ENCODE assay signal across 15 mouse cellular contexts in the genomic region with DNA sequence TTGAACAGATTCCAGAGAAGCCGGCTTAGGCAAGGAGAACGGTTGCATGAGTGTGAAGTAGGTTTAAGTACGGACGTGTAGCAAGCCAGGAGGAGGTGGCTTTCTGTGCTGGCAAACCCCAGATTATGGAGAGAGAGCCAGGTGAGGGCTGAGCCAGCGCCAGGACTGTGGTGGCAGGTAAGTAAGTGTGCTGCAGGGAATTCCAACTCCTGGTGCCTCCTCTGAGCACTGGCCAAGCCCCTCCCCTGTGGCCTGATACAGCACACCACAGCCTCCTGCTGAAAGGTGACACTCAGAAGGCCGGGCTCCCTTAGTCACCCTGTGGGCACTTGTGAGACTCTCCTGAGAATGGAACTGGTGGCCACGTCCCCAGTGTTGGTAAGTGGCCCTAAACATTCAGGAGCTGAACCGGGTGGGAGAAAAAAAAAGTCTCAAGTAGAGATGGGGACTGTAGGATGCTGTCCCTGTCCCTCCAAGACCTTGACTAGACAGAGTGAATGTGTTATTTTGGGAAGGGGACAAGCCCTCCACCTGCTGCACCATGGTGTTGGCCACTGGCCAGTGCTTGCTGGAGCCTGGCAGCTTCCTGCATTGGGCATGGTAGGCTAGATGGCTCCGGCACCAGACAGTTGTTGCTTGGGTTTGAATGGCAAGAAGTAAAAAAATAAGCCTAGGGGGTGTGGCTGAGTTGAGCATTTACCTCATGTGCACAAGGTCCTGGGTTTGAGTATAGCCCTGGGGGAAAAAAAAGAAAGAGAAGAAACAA. TPM values are rescaled to one million over a fixed set of nuclear protein-coding genes. Genes with fewer than 3 reads are reported as not detected.
DNase-seq lines count a peak whose midpoint lies in the region; ATAC-seq lines count a peak whose summit lies in the region.
"Had no signal": no experiment of that assay in that cellular context is flagged by ENCODE, and none has a peak within 500 bp of the region (broad histone marks: within the 10 kb centered on the region; RNA-seq: fewer than 3 reads in every experiment).

No protein-coding gene starts in this region.

- no peak overlapping the region for H3K9ac ChIP-seq in stomach, embryonic 15.5 days
- no peak overlapping the region for H3K9ac ChIP-seq in hindbrain, embryonic 13.5 days
- H3K9ac ChIP-seq: embryonic facial prominence, embryonic 15.5 days; liver, embryonic 13.5 days; midbrain, embryonic 15.5 days had no signal

- H3K27ac ChIP-seq in stomach, embryonic 15.5 days: no peak overlapping the region
- H3K27ac ChIP-seq in hindbrain, embryonic 13.5 days: no peak overlapping the region
- H3K27ac ChIP-seq in hindbrain, embryonic 10.5 days: no peak overlapping the region; the same call in 1 of the 2 replicates
- H3K27ac ChIP-seq: embryonic facial prominence, embryonic 15.5 days; liver, embryonic 13.5 days; midbrain, embryonic 15.5 days had no signal

- H3K36me3 ChIP-seq in stomach, embryonic 15.5 days: no peaks in the 10 kb centered on the region
- no peaks in the 10 kb centered on the region for H3K36me3 ChIP-seq in hindbrain, embryonic 13.5 days
- H3K36me3 ChIP-seq in hindbrain, embryonic 10.5 days: no peaks in the 10 kb centered on the region
- H3K36me3 ChIP-seq: embryonic facial prominence, embryonic 15.5 days; liver, embryonic 13.5 days; midbrain, embryonic 15.5 days had no signal

- H3K4me1 ChIP-seq in stomach, embryonic 15.5 days: 0 out of 2 replicates have a peak, but pooled peaks cover 4% of the 10 kb centered on the region
- no peaks in the 10 kb centered on the region for H3K4me1 ChIP-seq in hindbrain, embryonic 13.5 days (replicated peaks)
- H3K4me1 ChIP-seq in hindbrain, embryonic 10.5 days (replicated peaks): peaks cover 13% of the 10 kb centered on the region; the same call in 1 of the 2 replicates
- H3K4me1 ChIP-seq: embryonic facial prominence, embryonic 15.5 days; midbrain, embryonic 15.5 days had no signal

- ATAC-seq in stomach, embryonic 15.5 days (ENCODE audit: insufficient read depth, low FRiP score, low read depth): peak; percentile 68
- ATAC-seq in hindbrain, embryonic 13.5 days (ENCODE audit: low FRiP score): no peak
- ATAC-seq: hindbrain, embryonic 16.5 days; midbrain, embryonic 15.5 days had no signal

- no peak overlapping the region for H3K4me3 ChIP-seq in stomach, embryonic 15.5 days (replicated peaks)
- H3K4me3 ChIP-seq in hindbrain, embryonic 13.5 days: no peak overlapping the region
- no peak overlapping the region for H3K4me3 ChIP-seq in hindbrain, embryonic 10.5 days
- H3K4me3 ChIP-seq: embryonic facial prominence, embryonic 15.5 days; liver, embryonic 13.5 days; midbrain, embryonic 15.5 days had no signal

- H3K9me3 ChIP-seq in stomach, embryonic 15.5 days: no peaks in the 10 kb centered on the region
- H3K9me3 ChIP-seq in hindbrain, embryonic 13.5 days: no peaks in the 10 kb centered on the region
- no peaks in the 10 kb centered on the region for H3K9me3 ChIP-seq in hindbrain, embryonic 10.5 days
- H3K9me3 ChIP-seq: embryonic facial prominence, embryonic 15.5 days; liver, embryonic 13.5 days; midbrain, embryonic 15.5 days had no signal

- H3K4me2 ChIP-seq in stomach, embryonic 15.5 days: no peak overlapping the region
- H3K4me2 ChIP-seq in hindbrain, embryonic 13.5 days: no peak overlapping the region
- H3K4me2 ChIP-seq: embryonic facial prominence, embryonic 15.5 days; liver, embryonic 13.5 days; midbrain, embryonic 15.5 days had no signal

- WGBS in stomach, embryonic 15.5 days: 52% methylated on average over 9 of the region's 9 CpGs
- 65% methylated on average over 9 of the region's 9 CpGs for WGBS in hindbrain, embryonic 13.5 days
- 64% methylated on average over 9 of the region's 9 CpGs for WGBS in hindbrain, embryonic 10.5 days

- H3K27me3 ChIP-seq in stomach, embryonic 15.5 days (replicated peaks): no peaks in the 10 kb centered on the region
- 0 out of 2 replicates have a peak, but pooled peaks cover 5% of the 10 kb centered on the region for H3K27me3 ChIP-seq in hindbrain, embryonic 13.5 days
- H3K27me3 ChIP-seq in hindbrain, embryonic 10.5 days (ENCODE audit: insufficient read depth, poor library complexity, severe bottlenecking): no peaks in the 10 kb centered on the region
- H3K27me3 ChIP-seq: embryonic facial prominence, embryonic 15.5 days; liver, embryonic 13.5 days; midbrain, embryonic 15.5 days had no signal

- intact Hi-C loops in left cerebral cortex, postnatal 4 days (cut with DNase I): no loop called here

- peak; percentile 67 for DNase-seq in adrenal gland, postnatal 10 days
- DNase-seq in adrenal gland, adult 18-20 months (ENCODE audit: low spot score in 2 of 2): no peak
- DNase-seq in left cerebral cortex, postnatal 4 days: peak; percentile 64
- DNase-seq in left cerebral cortex, adult 8-10 months (ENCODE audit: low spot score in 2 of 2): no peak
- peak; percentile 56 for DNase-seq in kidney, postnatal 10 days
- DNase-seq in hindbrain, embryonic 10.5 days (ENCODE audit: low spot score): no peak
- DNase-seq: cerebellum, adult 9-10 months; layer of hippocampus, postnatal 36 days; liver, embryonic 13.5 days; spleen, adult 18-20 months had no signal

RNA-seq across cellular contexts. Expression of a gene that starts 9.0 kb away (rescaled TPM):
- 100 to 1,000 TPM; 113 to 138 TPM for total RNA-seq in adrenal gland, postnatal 10 days (2021)
- total RNA-seq in adrenal gland, adult 18-20 months (2021): 100 to 1,000 TPM; 130 to 232 TPM
- 1 to 10 TPM; 2.4 to 3.8 TPM for total RNA-seq in left cerebral cortex, postnatal 4 days (2021)
- 1 to 10 TPM; 5.5 to 7.8 (median 6.4) TPM for total RNA-seq in left cerebral cortex, adult 8-10 months (2022)
- polyA plus RNA-seq in stomach, embryonic 15.5 days (2015; fragmentation: Nextera tagmentation; extraction: Ambion mirVana): 2.1 and 2.2 TPM in 2 replicates
- polyA plus RNA-seq in hindbrain, embryonic 13.5 days (2015; fragmentation: Nextera tagmentation; extraction: Ambion mirVana): 1.9 and 3.2 TPM in 2 replicates
- 1.8 TPM in 2 replicates for polyA plus RNA-seq in hindbrain, embryonic 10.5 days (2016; fragmentation: Nextera tagmentation; extraction: Ambion mirVana)

RNA-seq across cellular contexts. Expression of a gene that starts 25.2 kb away (rescaled TPM):
- total RNA-seq in adrenal gland, postnatal 10 days (2021): 10 to 100 TPM; 11.4 to 13.3 TPM
- 1 to 10 TPM; 2.8 to 4.1 TPM for total RNA-seq in adrenal gland, adult 18-20 months (2021)
- total RNA-seq in left cerebral cortex, postnatal 4 days (2021): 1 to 10 TPM; 5.6 to 6.0 TPM
- 1 to 10 TPM; 2.1 to 3.7 (median 3.2) TPM for total RNA-seq in left cerebral cortex, adult 8-10 months (2022)
- 42.9 and 46.7 TPM in 2 replicates for polyA plus RNA-seq in stomach, embryonic 15.5 days (2015; fragmentation: Nextera tagmentation; extraction: Ambion mirVana)
- polyA plus RNA-seq in hindbrain, embryonic 13.5 days (2015; fragmentation: Nextera tagmentation; extraction: Ambion mirVana): 10.4 and 11.1 TPM in 2 replicates
- polyA plus RNA-seq in hindbrain, embryonic 10.5 days (2016; fragmentation: Nextera tagmentation; extraction: Ambion mirVana): 41.9 and 60.8 TPM in 2 replicates

RNA-seq across cellular contexts. Expression of a gene that starts 27.3 kb away (rescaled TPM):
- 1 to 10 TPM; 6.3 to 8.6 TPM for total RNA-seq in adrenal gland, postnatal 10 days (2021)
- 1 to 10 TPM; 6.3 to 8.1 TPM for total RNA-seq in adrenal gland, adult 18-20 months (2021)
- 1 to 10 TPM; 6.2 to 6.9 TPM for total RNA-seq in left cerebral cortex, postnatal 4 days (2021)
- 1 to 10 TPM; 4.7 to 9.3 (median 5.9) TPM for total RNA-seq in left cerebral cortex, adult 8-10 months (2022)
- 9.3 and 13.3 TPM in 2 replicates for polyA plus RNA-seq in stomach, embryonic 15.5 days (2015; fragmentation: Nextera tagmentation; extraction: Ambion mirVana)
- 5.4 and 6.3 TPM in 2 replicates for polyA plus RNA-seq in hindbrain, embryonic 13.5 days (2015; fragmentation: Nextera tagmentation; extraction: Ambion mirVana)
- 13.1 and 13.4 TPM in 2 replicates for polyA plus RNA-seq in hindbrain, embryonic 10.5 days (2016; fragmentation: Nextera tagmentation; extraction: Ambion mirVana)

Comparison
In these comparisons a context has a peak if more than half of its experiments do, and no peak if none do; other contexts are left out.
1. DNase-seq: peak in adrenal gland, postnatal 10 days (single experiment), left cerebral cortex, postnatal 4 days (single experiment) and kidney, postnatal 10 days (single experiment); none in adrenal gland, adult 18-20 months (0 of 2), left cerebral cortex, adult 8-10 months (0 of 2) and hindbrain, embryonic 10.5 days (single experiment).
2. RNA of a gene that starts 9.0 kb away (total RNA-seq): 130 to 232 TPM in adrenal gland, adult 18-20 months and 113 to 138 TPM in adrenal gland, postnatal 10 days; 5.5 to 7.8 TPM in left cerebral cortex, adult 8-10 months and 2.4 to 3.8 TPM in left cerebral cortex, postnatal 4 days; every median in the first group is over 10 times any median in the second.